Mouse (Mus musculus) retina, postnatal 1 day (tissue): Measurements from ENCODE around the gene Trh.

Experiments
- DNase-seq: peaks from one replicate; pipeline ENCODE4 v3.0.0-alpha.2; 2012

Trh gene

DNA sequence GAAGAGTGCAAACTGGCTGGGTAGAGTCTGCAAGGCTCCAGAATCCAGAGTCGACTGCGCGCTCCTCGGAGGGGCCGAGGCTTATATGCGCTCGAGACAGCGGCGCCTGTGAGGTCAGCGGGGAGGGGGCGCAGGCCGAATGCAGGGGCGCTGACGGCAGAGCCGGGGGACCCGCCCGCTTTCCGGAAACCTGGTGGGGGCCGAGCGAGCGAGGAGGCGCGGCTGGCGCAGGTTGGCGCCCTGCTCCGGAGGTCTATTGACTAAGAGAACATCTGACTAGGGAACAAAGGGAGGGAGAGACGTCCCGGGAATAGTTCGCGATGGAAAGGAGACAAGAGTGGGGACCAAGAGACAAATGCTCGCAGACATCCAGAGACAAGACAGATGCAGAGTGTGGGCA is at the start of gene Trh:
TSS of gene Trh (minus strand) at position 60 of the 400 bp plus-strand sequence.
- peak; percentile 29 for DNase-seq

DNA sequence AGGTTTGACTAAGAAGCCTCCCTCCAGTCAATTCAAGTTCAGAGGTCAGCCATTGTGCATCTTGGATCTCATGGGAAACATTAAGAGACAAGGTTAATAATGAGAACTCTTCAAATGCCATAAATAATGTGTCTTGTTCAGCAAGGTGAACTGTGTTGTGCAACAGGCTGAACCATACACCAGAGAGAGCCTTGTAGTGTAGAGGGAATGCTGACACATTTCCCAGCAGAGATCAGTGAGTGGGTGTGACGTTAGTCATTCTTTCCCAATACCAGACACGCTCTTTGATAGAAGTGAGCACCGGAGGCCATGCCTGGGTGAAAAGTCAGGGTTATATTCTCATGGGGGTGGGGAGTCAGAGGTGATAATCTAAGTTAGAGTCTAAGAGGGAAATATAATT is 46.4 kb upstream of the Trh start:
- DNase-seq = no peak

DNA sequence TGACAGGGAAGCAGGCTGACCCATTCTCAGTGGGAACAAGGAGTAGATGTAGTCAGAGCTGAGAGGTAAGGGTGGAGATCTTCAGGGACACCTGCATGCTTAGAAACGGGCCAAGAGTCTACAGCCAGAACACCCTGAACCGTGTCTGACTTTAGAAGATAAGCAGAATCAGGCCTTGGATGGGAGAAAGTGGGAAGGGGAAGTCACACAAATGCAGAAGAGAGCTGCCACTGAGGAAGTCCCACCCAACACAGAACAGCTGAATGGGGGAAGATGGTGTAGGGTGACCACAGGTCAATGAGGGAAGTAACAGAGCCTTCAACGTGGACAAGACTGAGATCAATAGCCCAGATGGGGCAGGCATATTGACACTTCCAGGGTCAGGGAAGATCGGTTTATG is 42.4 kb upstream of the Trh start:
- no peak for DNase-seq

DNA sequence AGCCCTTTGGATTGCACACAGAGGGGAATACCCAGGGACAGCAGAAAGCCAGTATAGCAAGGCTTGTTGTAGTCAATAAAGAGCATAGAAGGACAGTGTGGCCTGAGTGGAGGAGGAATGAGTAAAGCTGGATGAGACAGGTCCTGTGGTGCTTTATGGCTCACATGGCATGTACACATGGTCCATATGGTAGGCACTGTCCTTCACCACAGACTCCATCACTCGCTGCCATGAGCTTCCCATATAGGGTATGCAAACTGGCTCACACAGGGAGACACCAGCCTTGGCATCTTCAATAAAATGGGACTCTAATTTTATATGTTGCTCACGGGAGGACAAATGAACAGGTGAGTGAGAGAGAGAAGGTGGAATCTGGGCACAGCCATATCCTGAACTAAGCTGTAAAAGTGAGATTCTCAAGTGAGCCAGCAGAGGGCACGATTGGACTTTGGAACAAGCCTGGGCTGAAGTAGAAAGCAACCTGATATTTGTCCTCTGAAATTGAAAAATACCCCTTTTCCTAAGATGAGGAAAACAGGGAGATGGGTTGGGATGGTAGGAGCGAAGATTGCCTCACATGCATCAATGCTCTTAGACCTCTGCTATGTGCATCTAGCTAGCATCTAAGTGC is 41.9 kb upstream of the Trh start:
- DNase-seq = peak; percentile 64

DNA sequence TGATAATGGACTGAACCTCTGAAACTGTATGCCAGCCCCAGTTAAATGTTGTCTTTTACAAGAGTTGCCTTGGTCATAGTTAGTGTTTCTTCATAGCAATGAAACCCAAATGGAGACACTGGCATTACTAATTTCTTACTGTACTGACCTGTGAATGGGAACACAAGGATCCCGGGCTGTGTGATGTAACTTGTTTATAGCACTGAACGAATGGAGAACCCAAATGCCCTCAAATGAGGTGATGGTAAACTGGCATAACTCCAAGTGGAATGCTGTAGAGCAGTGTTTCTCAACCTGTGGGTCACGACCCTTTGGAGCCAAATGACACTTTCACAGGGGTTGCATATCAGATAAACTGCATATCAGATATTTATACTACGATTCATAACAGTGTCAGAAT is 41.1 kb upstream of the Trh start:
- DNase-seq = no peak

DNA sequence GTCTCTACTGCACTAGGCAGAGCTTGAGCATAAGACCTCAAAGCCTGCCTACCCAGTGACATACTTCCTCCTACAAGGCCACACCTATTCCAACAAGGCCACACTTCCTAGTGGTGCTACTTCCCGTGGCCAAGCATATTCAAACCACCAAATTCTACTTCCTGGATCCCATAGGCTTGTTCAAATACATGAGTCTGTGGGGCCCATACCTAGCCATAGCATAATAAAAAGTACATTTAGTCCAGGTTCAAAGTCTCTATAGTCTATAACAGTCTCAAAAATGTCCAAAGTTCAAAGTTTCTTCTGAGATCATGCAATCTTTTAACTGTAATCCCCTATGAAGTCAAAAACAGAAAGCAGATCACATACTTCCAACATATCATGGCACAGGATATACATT is 32.7 kb upstream of the Trh start:
- DNase-seq = no peak

DNA sequence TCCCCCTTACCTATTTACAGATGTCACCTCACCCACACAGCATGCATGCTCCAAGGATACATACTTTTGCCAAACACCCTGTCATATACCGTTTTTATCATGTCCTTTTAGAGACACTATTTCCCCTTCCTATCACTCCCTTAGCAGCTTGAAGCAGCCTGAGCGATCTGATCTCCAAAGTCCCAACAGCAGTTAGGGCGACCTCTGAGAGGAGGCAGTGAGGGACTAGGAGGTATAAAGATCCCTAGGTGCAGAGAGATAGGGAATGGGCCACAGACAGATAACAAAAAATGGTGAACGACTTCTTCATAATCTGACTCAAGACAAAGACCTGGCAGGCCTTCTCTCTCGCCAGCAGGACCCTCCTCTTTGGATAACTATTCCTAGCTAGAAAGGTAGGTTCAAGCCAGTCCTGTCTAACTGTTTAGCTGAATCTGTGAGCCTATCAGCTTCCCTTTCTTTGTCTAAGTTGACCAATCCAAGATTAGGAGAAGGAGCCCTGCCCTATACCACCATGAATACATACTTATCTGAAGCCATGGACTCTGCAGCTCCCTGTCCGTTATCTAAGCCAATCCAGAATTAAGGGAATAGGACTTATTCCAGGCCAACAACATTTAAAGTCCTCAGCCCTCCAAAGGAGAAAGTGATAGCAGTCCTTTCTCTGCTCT is 29.3 kb upstream of the Trh start:
- no peak for DNase-seq

DNA sequence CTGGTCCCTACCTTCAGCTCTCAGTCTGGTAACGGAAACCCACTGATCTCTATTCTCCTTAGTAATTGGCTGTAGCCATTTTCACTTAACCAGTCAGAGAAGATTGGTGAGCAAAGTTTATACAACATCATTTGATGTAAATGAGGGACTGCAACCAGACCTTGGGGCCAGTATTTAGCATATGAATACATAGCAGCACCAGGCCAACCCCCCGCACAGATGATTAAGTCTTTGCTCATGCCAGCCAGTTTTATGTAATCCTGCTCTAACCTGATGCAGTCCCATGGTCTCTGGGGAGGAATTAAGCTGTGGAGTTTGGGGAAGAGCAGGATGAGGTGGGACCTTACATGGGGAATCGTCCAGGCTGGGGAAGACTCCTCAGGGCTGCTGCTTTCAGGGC is 28.2 kb upstream of the Trh start:
- DNase-seq = no peak

DNA sequence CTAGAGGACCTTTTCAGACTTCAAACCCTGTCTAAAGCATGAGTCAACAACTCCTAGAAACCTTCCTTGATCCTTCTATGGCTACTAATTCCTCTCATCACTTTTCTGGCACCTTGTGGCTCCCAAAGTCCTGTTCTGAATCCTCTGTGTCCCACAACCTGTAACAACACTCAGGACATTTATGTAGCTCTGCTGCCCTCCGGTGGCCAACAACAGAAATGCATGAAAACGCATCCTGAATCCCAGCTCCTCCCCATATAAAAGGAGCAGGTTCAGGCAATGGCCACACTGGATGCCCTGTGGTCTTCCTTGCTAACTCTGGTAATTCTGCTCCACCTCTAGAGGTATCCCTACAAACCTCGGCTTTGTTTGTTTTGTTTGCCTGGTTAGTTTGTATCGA is 24.6 kb upstream of the Trh start:
- peak; percentile 81 for DNase-seq

DNA sequence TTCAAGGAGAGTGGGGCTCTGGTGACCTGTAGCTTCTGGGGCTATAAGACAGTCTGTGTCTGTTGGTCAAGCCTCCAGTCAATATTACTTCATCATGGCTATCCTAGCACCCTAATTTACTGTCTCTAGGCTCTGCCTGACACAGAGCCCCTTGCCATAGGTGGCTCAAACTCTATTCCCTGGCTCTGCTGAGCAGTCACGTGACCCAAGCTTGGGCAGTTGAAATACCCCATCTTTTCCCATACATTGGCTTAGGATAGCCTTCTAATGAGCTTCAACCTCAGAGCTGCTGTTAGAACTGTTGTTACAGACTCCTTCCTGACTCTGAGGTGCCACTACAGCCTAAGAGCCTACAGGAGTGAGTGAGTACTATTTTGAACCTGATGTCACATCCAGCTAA is 23.6 kb upstream of the Trh start:
- no peak for DNase-seq

DNA sequence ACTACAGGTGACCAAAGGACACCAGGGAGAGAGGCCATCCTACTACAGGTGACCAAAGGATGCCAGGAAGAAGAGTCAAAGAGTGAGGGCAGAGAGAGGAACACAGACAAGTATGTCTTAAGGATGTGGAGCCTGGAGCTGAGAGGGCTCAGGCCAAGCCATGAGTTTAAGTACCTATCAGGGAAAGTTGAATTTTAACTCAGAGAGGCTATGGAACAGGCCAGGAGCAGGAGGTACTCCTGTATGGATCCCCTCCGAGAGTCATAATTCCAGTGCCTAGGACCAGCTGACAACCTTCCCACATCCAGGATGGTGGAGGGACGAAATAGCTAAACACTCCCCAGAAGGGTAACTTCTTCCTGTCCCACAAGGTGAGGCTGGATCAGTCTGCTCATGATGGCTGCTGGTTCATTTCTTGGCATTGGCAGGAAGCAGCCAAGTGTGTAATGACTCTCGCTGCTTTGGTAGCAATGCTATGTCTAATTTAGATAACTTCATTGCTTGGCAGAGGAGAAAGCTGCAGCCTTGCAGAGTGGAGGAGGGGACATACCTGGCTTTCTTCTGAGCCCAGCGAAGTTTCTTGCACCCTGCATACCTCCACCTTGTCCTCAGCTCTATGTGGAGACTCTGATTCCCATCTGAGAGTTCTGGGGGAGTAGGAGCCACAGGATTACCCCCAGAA is 16.9 kb upstream of the Trh start:
- DNase-seq = no peak

DNA sequence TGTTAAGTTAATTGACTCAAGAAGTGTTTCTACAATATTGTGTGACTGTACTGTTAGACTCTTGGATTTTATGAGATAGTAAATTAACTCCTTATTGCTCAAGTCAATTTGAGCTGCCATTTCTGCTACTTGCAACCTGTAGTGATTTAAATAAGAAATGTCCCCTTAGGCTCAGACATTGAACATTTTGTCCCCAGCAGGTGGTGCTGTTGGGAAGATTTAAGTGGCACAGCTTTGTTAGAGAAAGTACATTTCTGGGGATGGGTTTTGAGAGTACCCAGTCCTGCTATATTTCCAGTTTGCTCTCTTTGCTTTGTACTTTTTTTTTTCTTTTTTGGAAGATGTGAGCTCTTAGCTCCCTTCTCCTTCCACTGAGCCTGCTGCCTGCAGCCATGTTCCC is 10.9 kb upstream of the Trh start:
- DNase-seq = no peak

DNA sequence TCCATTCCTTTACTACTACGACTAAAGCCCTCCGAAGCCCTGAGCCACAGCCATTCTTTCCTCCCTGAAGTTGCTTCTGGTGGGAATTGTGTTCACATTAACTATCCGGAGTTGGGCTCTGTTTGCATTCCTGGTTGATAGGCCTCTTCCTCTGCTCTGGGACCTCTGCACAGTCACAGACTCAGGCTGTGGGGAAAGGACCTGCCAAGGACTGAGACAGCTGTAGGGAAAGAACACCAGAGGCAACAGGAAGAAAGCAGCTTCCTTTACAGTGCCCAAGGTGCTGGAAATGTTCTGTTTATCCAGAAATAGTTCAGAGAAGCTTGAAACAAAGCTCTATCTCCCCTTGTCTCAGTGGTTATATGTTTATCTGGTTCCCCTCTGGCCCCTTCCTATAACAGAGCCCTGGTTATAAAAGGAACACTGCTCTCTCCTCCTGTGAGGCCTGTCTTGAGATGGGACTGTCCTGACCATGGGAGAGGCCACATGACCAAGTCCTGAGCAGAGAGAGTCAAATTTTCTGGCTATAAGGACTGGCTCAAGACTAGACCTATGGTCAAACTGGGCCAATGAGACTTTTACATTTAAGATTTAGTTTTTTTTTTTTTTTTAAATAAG is 8.9 kb upstream of the Trh start:
- DNase-seq = no peak

DNA sequence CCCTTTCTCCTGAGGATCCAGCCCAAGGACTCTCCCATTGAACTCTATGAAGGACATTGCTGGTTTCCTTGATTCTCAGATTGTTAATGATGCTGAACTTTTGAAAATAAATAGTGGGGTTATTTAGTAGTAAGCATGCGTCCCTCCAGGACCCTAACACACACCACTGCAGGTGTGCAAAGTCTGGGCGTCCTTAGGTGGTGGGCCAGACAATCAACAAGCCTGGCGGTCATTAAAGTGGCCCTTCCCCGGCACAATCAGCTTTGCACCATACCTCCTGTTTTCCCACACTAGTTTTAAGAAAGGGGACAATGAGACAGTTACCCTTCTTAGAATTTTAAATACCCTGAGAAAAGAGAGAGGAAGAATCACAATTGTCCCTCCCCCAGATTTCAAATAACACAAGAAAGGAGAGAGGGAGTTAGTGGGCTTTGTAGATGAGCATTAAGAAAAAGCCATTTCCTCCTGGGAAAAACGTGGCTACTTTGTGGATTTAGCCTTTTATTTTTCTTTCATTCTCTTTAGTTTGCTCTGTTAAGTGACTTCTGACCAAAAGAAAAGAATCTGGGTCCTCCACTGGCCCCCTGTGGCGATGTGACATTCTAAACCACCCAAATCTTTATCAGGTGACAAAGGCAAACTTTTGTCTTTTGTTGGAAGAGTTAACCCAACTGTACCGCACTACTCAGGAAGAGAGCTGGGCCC is 2.9 kb upstream of the Trh start:
- DNase-seq = no peak

DNA sequence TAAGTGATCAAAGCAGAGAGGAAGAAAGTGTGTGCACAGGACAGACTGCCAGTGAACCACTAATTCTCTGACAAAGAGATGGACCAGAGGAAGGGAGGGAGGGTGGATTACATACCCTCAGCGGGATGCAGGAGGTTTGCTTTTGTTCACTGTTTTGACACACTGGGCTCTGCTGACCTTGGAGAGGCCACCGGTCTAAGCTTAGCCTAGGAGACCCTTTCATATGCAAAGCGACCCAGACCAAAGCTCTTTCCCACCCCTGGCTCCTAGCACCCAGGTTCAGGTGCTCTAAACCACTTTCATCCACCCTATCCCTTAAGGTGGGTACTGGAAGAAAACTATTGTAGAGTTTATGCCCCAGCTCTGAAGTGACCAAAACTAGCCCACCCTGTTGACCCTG is 1.9 kb upstream of the Trh start:
- no peak for DNase-seq

DNA sequence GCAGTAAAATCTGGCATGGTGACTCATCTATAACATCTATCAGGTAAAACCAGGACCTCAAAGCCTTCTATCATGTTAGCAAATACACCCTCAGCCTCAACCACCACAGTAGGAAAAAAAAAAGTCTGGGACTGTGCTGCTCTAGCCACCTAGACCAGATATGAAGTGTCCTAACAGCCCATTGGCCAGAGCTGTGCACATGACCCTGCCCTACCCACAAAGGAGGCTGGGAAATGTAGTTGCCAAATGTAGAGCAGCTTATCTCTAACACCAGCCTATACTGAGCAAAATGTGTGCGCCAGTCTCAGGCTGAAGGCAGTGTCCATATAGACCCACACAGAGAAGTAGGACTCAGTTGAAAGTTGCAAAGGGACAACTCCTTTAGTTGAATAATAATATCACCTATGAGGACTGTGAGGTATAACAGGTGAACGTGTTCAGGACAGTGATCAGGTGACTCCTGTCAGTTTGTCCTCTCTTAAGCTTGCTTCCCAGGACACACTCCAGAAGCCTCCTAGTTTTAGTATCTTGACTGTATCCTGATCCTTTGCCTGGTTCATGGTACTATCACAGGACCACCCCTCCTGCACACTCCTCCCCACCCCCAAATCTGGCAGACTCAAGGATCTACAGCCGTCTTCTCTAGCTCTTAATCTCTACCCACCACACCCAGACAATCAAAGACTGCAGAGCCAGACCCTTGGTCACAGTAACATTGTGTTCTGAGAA is 3.1 kb downstream of the Trh start:
- peak; percentile 61 for DNase-seq

DNA sequence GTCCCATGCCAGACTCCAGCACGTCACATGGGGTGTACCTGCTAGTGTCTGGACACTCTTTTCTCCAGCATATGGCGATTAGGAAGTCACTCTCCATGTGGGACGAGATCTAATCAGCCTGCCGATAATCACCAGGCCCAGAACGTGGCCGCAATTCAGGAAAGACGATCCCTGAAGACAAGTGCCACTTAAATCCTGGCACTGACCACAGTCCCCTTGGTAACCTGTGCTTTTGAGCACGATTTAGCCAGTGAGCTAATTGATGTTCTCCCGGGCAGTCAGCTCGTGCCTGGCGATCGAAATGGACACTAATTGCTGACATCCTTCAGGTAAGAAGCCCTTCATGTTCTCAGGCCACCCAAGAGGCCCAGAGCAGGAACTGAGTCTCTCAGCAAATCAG is 9.4 kb downstream of the Trh start:
- DNase-seq = no peak

DNA sequence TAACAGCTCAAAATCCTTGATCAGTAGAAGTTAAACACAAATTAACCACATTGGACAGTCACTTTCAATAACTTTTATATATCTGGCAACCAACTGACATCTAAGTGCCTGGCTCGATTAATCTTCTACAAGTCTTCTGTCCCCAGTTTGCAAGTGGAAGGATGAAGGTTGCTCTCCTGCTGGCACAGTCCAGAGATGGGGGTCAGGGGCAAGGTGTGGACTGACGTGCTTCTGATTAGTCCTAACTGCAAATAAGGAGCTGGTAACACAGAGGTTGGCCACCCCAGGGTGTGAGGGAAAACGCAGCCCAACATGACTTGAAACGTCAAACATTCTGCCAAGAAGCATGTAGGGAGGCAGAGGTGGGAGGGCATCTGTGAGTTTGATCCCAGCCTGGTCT is 12.7 kb downstream of the Trh start:
- DNase-seq = no peak

DNA sequence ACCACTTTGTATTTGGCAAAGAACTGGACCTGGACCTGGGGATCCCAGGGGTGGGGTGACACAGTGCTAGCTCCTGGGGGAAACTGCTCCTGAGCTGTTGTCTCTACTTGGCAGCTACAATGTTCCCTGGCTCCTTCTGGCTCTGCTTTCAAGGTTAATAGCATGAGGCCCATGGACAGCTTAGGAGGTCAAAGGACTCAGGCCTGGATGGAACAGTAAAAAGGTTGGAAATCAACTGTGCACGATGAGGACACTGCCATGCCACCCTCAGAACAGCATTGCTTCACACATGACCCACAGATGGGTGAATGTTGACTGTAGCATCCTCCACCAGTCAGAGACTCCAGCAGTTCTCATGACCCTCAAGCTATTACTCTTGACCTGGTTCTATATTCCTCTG is 13.1 kb downstream of the Trh start:
- no peak for DNase-seq

DNA sequence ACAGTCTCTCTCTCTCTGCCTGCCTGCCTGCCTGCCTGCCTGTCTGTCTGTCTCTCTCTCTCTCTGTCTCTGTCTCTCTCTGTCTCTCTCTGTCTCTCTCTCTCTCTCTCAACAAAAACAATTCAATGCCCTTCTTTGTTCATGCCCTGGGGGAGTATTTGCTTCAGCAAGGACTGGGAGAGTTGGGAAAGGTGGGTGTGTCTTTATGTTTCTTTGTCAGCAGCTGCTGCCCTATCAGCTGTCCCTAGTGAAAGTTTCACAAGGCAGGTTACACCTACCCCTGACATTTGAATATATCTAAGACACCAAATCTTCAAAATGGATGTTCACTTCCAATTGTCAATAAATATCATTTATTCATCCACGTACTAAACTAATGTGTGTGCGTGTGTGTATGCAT is 14.9 kb downstream of the Trh start:
- DNase-seq = no peak

DNA sequence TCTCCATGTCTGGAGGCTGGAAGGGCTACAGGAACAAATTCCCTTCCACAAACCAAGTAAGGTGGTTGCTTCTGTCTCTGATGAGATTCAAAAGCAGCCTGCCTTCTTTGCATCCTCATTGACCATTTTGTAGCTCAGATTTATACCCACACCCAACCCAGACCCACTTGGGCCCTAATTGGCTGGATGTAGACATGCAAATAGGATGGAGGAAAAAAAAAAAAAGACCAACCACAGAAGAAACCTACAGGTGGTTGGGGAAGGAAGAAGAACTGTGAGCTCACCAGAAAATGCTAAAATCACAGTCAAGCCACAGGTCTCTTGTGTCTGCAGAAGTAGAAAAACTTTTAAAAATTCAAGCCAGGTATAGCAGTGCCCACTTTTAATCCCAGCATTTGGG is 15.3 kb downstream of the Trh start:
- no peak for DNase-seq

DNA sequence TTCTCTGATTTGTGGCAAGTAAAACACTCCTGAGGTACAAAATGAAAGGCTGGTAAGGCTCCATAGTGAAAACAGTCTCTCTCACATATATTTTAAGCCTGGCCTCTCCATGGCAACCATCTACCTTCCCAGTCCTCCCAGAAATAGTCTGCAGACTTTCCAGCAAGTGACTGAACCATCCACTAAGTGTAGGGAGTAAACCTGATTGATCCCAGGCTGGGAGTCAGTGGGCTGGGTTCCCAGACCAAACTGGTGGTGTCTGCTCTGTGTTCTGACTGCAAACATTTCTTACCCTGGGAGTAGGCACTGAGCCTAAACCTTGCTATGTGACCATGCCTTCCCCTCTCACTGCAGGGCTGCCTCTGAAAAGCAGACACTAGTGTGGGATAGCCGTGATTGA is 19.5 kb downstream of the Trh start:
- DNase-seq = no peak

DNA sequence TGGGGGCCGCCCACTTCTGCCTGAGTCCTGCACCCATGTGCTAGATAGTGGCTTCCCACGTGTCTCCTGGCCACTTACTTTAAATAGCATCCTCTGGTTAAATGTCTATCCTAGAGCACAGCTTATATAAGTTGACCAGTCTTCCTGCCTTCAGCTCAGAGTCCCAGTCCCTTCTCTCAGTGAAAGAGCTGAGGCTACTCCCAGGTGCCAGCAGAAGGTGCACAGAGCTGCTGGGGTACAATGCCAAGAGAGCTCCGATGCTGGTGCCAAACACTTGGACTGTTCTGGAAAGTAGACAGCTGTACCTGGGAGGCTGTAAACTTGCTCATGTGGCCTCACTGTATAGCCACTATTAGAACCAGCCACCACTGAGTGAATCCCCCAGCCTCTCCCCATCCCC is 22.4 kb downstream of the Trh start:
- DNase-seq = no peak
